Mouse (Mus musculus): Measurements from ENCODE around the gene Cdkn1c.

Cdkn1c gene

DNA sequence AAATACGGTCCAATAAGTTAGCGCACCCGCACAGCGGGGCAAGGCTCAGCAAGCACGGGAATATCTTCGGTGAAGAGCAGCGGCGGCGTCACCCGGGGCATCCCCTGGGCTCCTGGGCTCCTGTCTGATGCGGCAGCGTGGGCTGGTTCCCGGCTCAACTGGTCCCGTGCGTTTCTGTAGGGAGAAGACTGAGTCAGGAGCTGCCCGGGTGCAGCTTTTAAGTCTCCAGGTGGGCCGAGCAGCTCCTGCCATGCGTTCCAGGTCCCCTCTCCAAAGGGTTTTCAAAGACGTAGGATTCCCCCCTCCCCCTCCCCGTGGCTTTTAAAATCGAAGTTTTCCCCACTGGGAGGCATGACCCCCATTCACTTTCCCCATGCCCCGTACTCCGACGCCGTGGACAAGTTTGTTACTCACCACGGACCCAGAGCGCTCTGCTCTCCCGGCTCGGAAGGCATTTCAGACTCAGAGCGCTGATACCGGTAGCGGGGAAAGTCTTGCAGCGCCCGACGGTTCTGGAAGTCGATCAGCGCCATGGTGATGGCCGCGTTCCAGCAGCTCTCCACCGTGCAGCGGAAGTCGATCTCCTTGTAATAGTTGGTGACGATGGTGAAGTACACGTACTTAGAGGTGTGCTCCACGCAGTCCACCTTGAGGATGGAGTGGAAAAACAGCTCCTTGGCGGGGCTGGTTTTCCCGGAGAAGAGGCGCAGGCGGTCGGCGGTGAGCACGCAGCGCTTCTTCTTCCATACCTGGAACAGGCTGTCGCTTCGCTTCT is 41.0 kb upstream of the Cdkn1c start:
- H3K27me3 ChIP-seq (ENCODE audit: insufficient read depth, low read length), result peaks cover 48% of the 10 kb centered on the region
- no peak for TF ChIP-seq NANOG (IDR thresholded peaks at IDR 0.05; ENCODE audit: borderline replicate concordance, low read length)
- TF ChIP-seq CTCF (conservative IDR thresholded peaks at IDR 0.05; ENCODE audit: low read length), result no peak
- TF ChIP-seq POU5F1 (IDR thresholded peaks at IDR 0.05; ENCODE audit: borderline replicate concordance, low read length), result no peak
- H3K36me3 ChIP-seq (ENCODE audit: insufficient read depth, low read length), result peaks cover 6% of the 10 kb centered on the region; the same call in 1 of the 2 replicates
- H3K4me1 ChIP-seq (replicated peaks; ENCODE audit: low read depth, low read length), result peaks cover 83% of the 10 kb centered on the region
- H3K9me3 ChIP-seq (ENCODE audit: low read length), result no peaks in the 10 kb centered on the region
- peak overlapping the region; percentile 81 for H3K4me3 ChIP-seq (replicated peaks; ENCODE audit: low read length)

DNA sequence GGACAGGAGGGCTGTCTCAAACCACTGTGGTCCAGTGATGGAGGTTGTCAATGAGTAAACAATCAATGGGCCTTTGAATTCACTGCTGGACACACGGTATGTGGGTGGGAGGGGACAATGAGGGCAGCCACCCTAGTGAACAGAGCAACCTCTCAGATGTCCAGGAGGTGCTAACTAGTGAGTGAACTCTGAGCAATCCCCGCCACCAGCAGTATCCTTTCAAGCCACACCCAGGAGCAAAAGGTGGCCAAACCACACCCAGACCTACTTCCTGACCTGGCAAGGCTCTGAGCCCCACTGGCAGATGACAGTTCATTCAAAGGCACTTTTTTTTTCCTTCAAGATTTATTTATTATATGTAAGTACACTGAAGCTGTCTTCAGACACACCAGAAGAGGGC is 40.1 kb upstream of the Cdkn1c start:
- no peaks in the 10 kb centered on the region for H3K9me3 ChIP-seq (ENCODE audit: low read length)
- peaks cover 77% of the 10 kb centered on the region for H3K4me1 ChIP-seq (replicated peaks; ENCODE audit: low read depth, low read length)
- peaks cover 6% of the 10 kb centered on the region; the same call in 1 of the 2 replicates for H3K36me3 ChIP-seq (ENCODE audit: insufficient read depth, low read length)
- peaks cover 52% of the 10 kb centered on the region for H3K27me3 ChIP-seq (ENCODE audit: insufficient read depth, low read length)
- peak overlapping the region; percentile 81 for H3K4me3 ChIP-seq (replicated peaks; ENCODE audit: low read length)
- TF ChIP-seq NANOG (IDR thresholded peaks at IDR 0.05; ENCODE audit: borderline replicate concordance, low read length) (no peak), POU5F1 (IDR thresholded peaks at IDR 0.05; ENCODE audit: borderline replicate concordance, low read length) (no peak), CTCF (conservative IDR thresholded peaks at IDR 0.05; ENCODE audit: low read length) (no peak)

DNA sequence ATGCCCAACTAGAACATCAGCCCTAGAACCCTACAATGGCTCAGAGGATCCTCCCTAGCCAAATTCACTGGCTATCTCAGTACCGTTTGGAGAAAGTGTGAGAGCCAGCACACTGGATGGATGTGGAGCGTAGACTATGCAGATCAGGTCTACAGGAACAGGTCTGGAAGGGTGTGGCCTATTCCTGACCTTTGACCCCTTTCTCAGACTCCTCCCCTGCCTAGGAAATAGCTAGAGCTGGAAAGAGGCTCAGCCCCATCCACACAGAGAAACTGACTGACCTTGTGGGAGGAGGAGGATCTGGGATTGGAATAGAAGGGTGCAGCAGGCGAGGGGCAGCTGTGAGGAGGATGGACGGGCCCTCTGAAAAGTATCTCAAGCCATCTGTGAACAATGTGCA is 37.7 kb upstream of the Cdkn1c start:
- H3K4me3 ChIP-seq (replicated peaks; ENCODE audit: low read length), result peak overlapping the region; percentile 20; the same call in 1 of the 2 replicates
- H3K9me3 ChIP-seq (ENCODE audit: low read length), result no peaks in the 10 kb centered on the region
- H3K27me3 ChIP-seq (ENCODE audit: insufficient read depth, low read length), result peaks cover 68% of the 10 kb centered on the region
- TF ChIP-seq POU5F1 (IDR thresholded peaks at IDR 0.05; ENCODE audit: borderline replicate concordance, low read length) (no peak), NANOG (IDR thresholded peaks at IDR 0.05; ENCODE audit: borderline replicate concordance, low read length) (no peak), CTCF (conservative IDR thresholded peaks at IDR 0.05; ENCODE audit: low read length) (no peak)
- peaks cover 58% of the 10 kb centered on the region for H3K4me1 ChIP-seq (replicated peaks; ENCODE audit: low read depth, low read length)
- H3K36me3 ChIP-seq (ENCODE audit: insufficient read depth, low read length), result peaks cover 6% of the 10 kb centered on the region; the same call in 1 of the 2 replicates

DNA sequence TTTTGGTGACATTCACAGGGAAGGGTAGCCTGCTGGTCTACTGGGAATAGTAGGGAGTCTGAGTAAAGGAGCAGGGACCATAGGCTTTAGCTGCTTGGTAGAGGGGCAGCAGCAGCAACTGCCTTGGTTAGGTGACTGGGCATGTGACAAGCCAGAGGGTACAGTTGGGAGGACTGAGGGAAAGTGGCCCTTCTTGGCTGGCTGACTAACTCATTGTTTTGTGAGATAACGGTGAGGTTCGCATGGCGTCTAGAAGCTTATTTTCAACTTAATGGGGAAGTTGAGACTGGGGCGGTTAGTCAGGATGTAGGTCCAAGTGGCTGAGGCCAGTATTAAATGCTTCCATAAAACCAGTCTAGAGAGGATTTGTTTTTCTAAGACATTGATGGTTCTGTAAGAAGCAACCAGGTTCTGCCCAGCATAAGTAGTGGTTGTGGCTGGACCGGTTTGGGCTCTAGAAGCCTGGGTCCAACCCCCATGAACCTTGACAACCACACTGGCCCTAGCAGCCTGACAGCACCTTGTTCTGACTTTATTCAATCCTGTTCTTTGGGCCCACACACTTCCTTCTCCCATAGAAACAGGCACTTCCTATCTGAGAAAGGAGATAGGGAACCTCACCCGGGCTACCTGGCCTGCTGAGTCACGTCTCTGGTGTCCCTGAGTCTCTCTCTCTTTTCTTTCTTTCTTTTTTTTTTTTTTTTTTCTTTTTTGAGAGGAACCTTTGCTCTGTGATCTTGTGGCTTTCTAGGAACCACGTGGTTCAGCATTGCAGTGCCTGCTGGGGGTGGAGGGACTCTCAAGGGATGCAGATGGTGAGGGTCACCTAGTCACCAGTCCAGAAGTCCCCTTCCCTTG is 34.5 kb upstream of the Cdkn1c start:
- Histone ChIP-seq H3K4me3 (replicated peaks; ENCODE audit: low read length) (no peak overlapping the region), H3K27me3 (ENCODE audit: insufficient read depth, low read length) (peaks cover 72% of the 10 kb centered on the region), H3K9me3 (ENCODE audit: low read length) (no peaks in the 10 kb centered on the region), H3K36me3 (ENCODE audit: insufficient read depth, low read length) (peaks cover under 1% of the 10 kb centered on the region; the same call in 1 of the 2 replicates), H3K4me1 (replicated peaks; ENCODE audit: low read depth, low read length) (peaks cover 40% of the 10 kb centered on the region)
- TF ChIP-seq CTCF (conservative IDR thresholded peaks at IDR 0.05; ENCODE audit: low read length) (no peak), NANOG (IDR thresholded peaks at IDR 0.05; ENCODE audit: borderline replicate concordance, low read length) (no peak), POU5F1 (IDR thresholded peaks at IDR 0.05; ENCODE audit: borderline replicate concordance, low read length) (no peak)

DNA sequence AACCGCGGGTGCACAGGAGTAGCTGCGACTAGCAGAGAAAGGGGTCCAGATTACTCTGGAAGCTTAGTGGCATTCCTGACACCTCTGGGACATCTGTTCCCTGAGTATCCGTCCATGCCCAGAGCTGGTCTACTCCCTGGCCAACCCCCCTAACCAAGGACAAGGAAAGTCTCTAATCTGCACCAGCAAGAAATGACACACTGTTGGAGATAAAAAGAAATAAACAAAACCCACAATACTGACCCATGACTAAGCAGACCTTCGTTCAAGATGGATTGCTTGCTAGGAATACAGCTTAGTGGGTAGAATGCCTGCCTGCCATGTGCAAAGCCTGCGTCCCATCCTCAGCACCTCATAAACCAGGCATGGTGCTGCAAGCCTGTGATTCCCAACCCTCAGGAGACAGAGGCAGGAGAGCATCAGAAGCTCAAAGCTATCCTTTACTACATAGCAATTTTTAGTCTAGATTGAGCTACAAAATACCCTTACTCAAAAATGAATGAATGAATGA is 32.8 kb upstream of the Cdkn1c start:
- H3K36me3 ChIP-seq (ENCODE audit: insufficient read depth, low read length), result no peaks in the 10 kb centered on the region
- peaks cover 31% of the 10 kb centered on the region for H3K4me1 ChIP-seq (replicated peaks; ENCODE audit: low read depth, low read length)
- H3K4me3 ChIP-seq (replicated peaks; ENCODE audit: low read length), result no peak overlapping the region
- TF ChIP-seq NANOG (IDR thresholded peaks at IDR 0.05; ENCODE audit: borderline replicate concordance, low read length), result no peak
- TF ChIP-seq POU5F1 (IDR thresholded peaks at IDR 0.05; ENCODE audit: borderline replicate concordance, low read length), result no peak
- TF ChIP-seq CTCF (conservative IDR thresholded peaks at IDR 0.05; ENCODE audit: low read length), result no peak
- peaks cover 72% of the 10 kb centered on the region for H3K27me3 ChIP-seq (ENCODE audit: insufficient read depth, low read length)
- no peaks in the 10 kb centered on the region for H3K9me3 ChIP-seq (ENCODE audit: low read length)

DNA sequence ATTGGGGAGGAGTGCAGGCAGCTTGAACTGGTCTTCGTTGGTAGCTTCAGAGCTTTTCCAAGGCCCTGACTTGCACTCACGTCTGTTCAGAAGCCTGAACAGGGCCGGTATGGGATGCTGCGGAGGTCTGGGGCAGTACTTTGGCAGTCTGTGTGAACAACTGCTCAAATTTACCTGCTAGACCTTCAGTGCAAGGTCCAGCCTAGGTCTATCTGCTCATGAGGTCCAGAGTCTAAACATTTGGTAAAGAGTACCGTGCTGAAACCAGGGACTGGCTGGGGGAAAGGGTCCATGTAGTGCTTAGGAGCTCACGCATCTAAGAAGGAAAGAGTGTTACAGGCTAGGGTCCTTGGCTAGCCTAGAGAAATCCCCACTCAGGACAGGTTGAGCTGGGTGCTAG is 28.9 kb upstream of the Cdkn1c start:
- peaks cover 86% of the 10 kb centered on the region for H3K27me3 ChIP-seq (ENCODE audit: insufficient read depth, low read length)
- no peak overlapping the region for H3K4me3 ChIP-seq (replicated peaks; ENCODE audit: low read length)
- no peak for TF ChIP-seq POU5F1 (IDR thresholded peaks at IDR 0.05; ENCODE audit: borderline replicate concordance, low read length)
- TF ChIP-seq NANOG (IDR thresholded peaks at IDR 0.05; ENCODE audit: borderline replicate concordance, low read length), result no peak
- no peak for TF ChIP-seq CTCF (conservative IDR thresholded peaks at IDR 0.05; ENCODE audit: low read length)
- H3K4me1 ChIP-seq (replicated peaks; ENCODE audit: low read depth, low read length), result peaks cover 18% of the 10 kb centered on the region
- no peaks in the 10 kb centered on the region for H3K9me3 ChIP-seq (ENCODE audit: low read length)
- no peaks in the 10 kb centered on the region for H3K36me3 ChIP-seq (ENCODE audit: insufficient read depth, low read length)

DNA sequence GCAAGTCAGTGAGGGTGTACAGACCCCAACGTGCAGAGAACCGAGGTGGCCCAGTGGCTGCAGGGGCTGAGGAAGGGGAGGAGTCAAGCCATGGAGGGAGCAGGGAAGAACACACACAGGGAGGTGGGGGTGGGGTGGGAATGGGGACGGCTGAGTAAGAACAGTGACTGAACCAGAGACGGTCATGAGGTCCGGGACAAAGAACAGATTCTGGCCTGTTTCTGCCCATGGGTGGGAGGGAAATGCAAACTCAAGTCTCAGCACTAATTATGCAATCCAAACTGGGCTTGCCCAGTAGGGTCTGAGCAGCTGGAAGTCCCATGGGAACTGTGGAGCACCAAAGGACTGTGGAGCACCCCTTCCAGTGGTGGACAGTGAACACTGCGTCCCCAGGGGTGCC is 21.7 kb upstream of the Cdkn1c start:
- no peak for TF ChIP-seq NANOG (IDR thresholded peaks at IDR 0.05; ENCODE audit: borderline replicate concordance, low read length)
- TF ChIP-seq CTCF (conservative IDR thresholded peaks at IDR 0.05; ENCODE audit: low read length), result no peak
- no peak for TF ChIP-seq POU5F1 (IDR thresholded peaks at IDR 0.05; ENCODE audit: borderline replicate concordance, low read length)
- H3K4me3 ChIP-seq (replicated peaks; ENCODE audit: low read length), result 0 out of 2 replicates have a peak overlapping the region, but pooled peaks have one; percentile 10

DNA sequence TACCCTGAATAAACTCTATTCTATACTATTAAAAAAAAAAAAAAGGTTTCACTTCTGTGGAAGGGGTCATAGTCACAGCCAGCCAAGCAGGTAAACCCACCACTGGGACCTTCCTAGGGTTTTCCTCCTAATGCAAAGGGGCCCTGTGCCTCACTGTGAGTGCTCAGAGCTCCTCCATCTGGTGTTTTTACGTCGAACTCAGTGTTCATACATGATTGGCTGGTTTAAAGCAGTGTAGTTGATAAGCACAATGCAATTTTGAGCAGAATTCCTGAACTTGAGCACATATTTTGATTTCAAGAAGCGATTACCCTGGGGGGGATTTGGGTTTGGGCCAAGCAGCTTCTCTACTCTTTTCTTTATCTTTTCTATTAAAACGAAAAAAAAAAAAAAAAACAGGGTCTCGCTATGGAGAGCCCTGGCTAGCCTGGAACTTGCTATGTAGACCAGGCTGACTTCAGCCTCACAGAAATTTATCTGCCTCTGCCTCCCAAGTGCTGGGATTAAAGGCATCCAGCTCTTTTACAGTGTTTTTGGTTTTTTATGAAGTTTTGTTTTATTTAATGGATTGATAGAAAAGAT is 21.0 kb upstream of the Cdkn1c start:
- peaks cover 54% of the 10 kb centered on the region for H3K4me1 ChIP-seq (replicated peaks; ENCODE audit: low read depth, low read length)

More for the DNA sequence above, 21.7 kb upstream of the Cdkn1c start:
- peaks cover 71% of the 10 kb centered on the region for H3K27me3 ChIP-seq (ENCODE audit: insufficient read depth, low read length)
- H3K4me1 ChIP-seq (replicated peaks; ENCODE audit: low read depth, low read length), result peaks cover 50% of the 10 kb centered on the region
- no peaks in the 10 kb centered on the region for H3K9me3 ChIP-seq (ENCODE audit: low read length)
- H3K36me3 ChIP-seq (ENCODE audit: insufficient read depth, low read length), result no peaks in the 10 kb centered on the region

More for the DNA sequence above, 21.0 kb upstream of the Cdkn1c start:
- Histone ChIP-seq H3K27me3 (ENCODE audit: insufficient read depth, low read length) (peaks cover 66% of the 10 kb centered on the region), H3K9me3 (ENCODE audit: low read length) (no peaks in the 10 kb centered on the region), H3K4me3 (replicated peaks; ENCODE audit: low read length) (no peak overlapping the region), H3K36me3 (ENCODE audit: insufficient read depth, low read length) (no peaks in the 10 kb centered on the region)
- no peak for TF ChIP-seq POU5F1 (IDR thresholded peaks at IDR 0.05; ENCODE audit: borderline replicate concordance, low read length)
- no peak for TF ChIP-seq NANOG (IDR thresholded peaks at IDR 0.05; ENCODE audit: borderline replicate concordance, low read length)
- TF ChIP-seq CTCF (conservative IDR thresholded peaks at IDR 0.05; ENCODE audit: low read length), result no peak

All from E14TG2a.4 (cell line).